Mouse (Mus musculus): ENCODE data around the gene Tapt1. TPM values are rescaled to one million over a fixed set of nuclear protein-coding genes. Genes with fewer than 3 reads are reported as not detected.

Gene Tapt1
- polyA plus RNA-seq, 1 experiment: 18.2 TPM

DNA sequence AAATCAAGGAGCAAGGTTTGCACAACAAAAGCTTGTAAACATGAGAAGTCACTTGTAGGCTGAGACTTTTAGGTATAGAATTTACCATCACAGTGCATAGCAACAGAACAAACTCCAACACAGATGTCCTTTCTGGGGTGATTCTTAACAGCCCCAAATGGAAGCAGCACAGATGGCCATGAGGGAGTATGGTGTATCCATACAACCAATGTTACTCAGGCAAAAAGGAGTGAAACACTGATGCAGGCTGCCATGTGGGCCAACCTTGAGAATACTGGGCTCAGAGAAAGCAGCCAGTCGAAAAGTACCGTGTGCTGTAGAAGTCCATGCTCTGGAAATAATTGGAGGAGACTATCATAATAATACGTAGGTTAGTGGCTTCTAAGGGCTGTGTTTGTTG, 68.0 kb downstream of the Tapt1 start:
- Histone ChIP-seq H3K36me3 (ENCODE audit: control insufficient read depth, insufficient read depth) (no peaks in the 10 kb centered on the region), H3K79me2 (ENCODE audit: control insufficient read depth, insufficient read depth) (no peaks in the 10 kb centered on the region), H3K4me2 (ENCODE audit: low read depth) (no peak overlapping the region), H3ac (ENCODE audit: control insufficient read depth, insufficient read length) (no peak overlapping the region), H3K27me3 (ENCODE audit: control insufficient read depth, insufficient read depth, insufficient read length) (no peaks in the 10 kb centered on the region), H3K4me3 (no peak overlapping the region)
- TF ChIP-seq POLR2A (IDR thresholded peaks at IDR 0.05; ENCODE audit: insufficient read length, low read depth) (no peak), TCF12 (IDR thresholded peaks at IDR 0.05; ENCODE audit: insufficient read depth, poor library complexity, severe bottlenecking) (no peak), MYOG (IDR thresholded peaks at IDR 0.05; ENCODE audit: control insufficient read depth in 1 of 3, insufficient read depth in 1 of 3, insufficient read length in 2 of 3, low read depth in 2 of 3) (no peak)

DNA sequence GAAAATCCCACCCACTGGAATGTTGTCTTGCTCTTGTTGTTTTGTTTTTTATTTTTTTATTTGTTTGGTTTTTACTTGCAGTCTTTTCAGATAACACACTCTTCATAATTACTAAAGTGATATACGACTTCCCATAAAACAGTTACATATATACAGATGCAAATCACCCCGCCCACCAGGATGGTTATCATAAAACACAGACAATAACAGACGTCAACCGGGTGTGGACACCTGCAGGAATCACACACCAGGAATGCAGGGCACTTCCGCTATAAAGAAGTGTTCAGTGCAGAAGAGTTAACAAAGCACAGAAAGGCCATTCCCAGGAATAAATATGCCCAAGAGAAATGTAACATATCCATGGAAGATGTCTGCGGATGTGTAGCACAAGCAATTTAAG, 68.7 kb downstream of the Tapt1 start:
- TF ChIP-seq MYOG (IDR thresholded peaks at IDR 0.05; ENCODE audit: control insufficient read depth in 1 of 3, insufficient read depth in 1 of 3, insufficient read length in 2 of 3, low read depth in 2 of 3): no peak
- no peak for TF ChIP-seq TCF12 (IDR thresholded peaks at IDR 0.05; ENCODE audit: insufficient read depth, poor library complexity, severe bottlenecking)
- no peak for TF ChIP-seq POLR2AphosphoS2 (IDR thresholded peaks at IDR 0.05; ENCODE audit: insufficient read length, low read depth)
- TF ChIP-seq MAX (IDR thresholded peaks at IDR 0.05; ENCODE audit: low read depth): no peak
- no peak for TF ChIP-seq TCF3 (IDR thresholded peaks at IDR 0.05; ENCODE audit: insufficient read length, low read depth)
- no peak for TF ChIP-seq CEBPB (IDR thresholded peaks at IDR 0.05; ENCODE audit: insufficient read depth, poor library complexity, severe bottlenecking)
- TF ChIP-seq USF1 (IDR thresholded peaks at IDR 0.05; ENCODE audit: low read depth): no peak
- TF ChIP-seq POLR2A (IDR thresholded peaks at IDR 0.05; ENCODE audit: insufficient read length, low read depth): no peak
- TF ChIP-seq E2F4 (IDR thresholded peaks at IDR 0.05; ENCODE audit: insufficient read depth): no peak
- TF ChIP-seq MYOD1 (IDR thresholded peaks at IDR 0.05; ENCODE audit: control insufficient read depth in 1 of 3, insufficient read length in 2 of 3, low read depth in 2 of 3): no peak
- TF ChIP-seq REST (IDR thresholded peaks at IDR 0.05; ENCODE audit: insufficient read depth, insufficient read length): no peak
- TF ChIP-seq SRF (IDR thresholded peaks at IDR 0.05; ENCODE audit: control insufficient read depth, insufficient read length, low read depth): no peak
- no peak overlapping the region for H3K4me2 ChIP-seq (ENCODE audit: low read depth)
- no peaks in the 10 kb centered on the region for H3K79me2 ChIP-seq (ENCODE audit: control insufficient read depth, insufficient read depth)
- H3ac ChIP-seq (ENCODE audit: control insufficient read depth, insufficient read length): no peak overlapping the region
- H3K36me3 ChIP-seq (ENCODE audit: control insufficient read depth, insufficient read depth): no peaks in the 10 kb centered on the region
- H3K27me3 ChIP-seq (ENCODE audit: control insufficient read depth, insufficient read depth, insufficient read length): no peaks in the 10 kb centered on the region
- H3K4me3 ChIP-seq: no peak overlapping the region

DNA sequence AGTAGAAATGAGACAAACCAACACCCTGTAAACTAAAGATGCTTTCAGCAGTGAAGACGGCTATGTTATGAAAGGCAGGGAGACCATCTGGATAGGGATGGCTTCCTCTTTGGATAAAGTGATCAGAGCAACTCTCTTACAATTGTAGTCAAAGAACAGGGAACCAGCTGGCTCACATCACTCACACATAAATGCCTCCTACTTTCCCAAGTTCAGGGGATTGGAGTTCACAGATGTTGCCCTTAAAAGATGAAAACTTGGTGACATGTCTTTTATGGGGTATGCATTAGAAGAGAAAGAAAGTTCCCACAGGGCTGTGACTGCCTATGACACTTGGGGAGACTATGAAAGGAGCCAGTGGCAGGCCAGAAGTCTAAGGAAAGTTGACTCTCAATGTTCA, 73.4 kb downstream of the Tapt1 start:
- Histone ChIP-seq H3K79me2 (ENCODE audit: control insufficient read depth, insufficient read depth) (no peaks in the 10 kb centered on the region), H3K4me2 (ENCODE audit: low read depth) (no peak overlapping the region), H3ac (ENCODE audit: control insufficient read depth, insufficient read length) (no peak overlapping the region), H3K4me3 (no peak overlapping the region), H3K27me3 (ENCODE audit: control insufficient read depth, insufficient read depth, insufficient read length) (no peaks in the 10 kb centered on the region), H3K36me3 (ENCODE audit: control insufficient read depth, insufficient read depth) (no peaks in the 10 kb centered on the region)
- TF ChIP-seq CEBPB (IDR thresholded peaks at IDR 0.05; ENCODE audit: insufficient read depth, poor library complexity, severe bottlenecking) (no peak), TCF12 (IDR thresholded peaks at IDR 0.05; ENCODE audit: insufficient read depth, poor library complexity, severe bottlenecking) (no peak), REST (IDR thresholded peaks at IDR 0.05; ENCODE audit: insufficient read depth, insufficient read length) (no peak), POLR2AphosphoS2 (IDR thresholded peaks at IDR 0.05; ENCODE audit: insufficient read length, low read depth) (no peak), SRF (IDR thresholded peaks at IDR 0.05; ENCODE audit: control insufficient read depth, insufficient read length, low read depth) (no peak), MYOD1 (IDR thresholded peaks at IDR 0.05; ENCODE audit: control insufficient read depth in 1 of 3, insufficient read length in 2 of 3, low read depth in 2 of 3) (no peak), E2F4 (IDR thresholded peaks at IDR 0.05; ENCODE audit: insufficient read depth) (no peak), USF1 (IDR thresholded peaks at IDR 0.05; ENCODE audit: low read depth) (no peak), TCF3 (IDR thresholded peaks at IDR 0.05; ENCODE audit: insufficient read length, low read depth) (no peak), MYOG (IDR thresholded peaks at IDR 0.05; ENCODE audit: control insufficient read depth in 1 of 3, insufficient read depth in 1 of 3, insufficient read length in 2 of 3, low read depth in 2 of 3) (no peak), POLR2A (IDR thresholded peaks at IDR 0.05; ENCODE audit: insufficient read length, low read depth) (no peak), MAX (IDR thresholded peaks at IDR 0.05; ENCODE audit: low read depth) (no peak)

DNA sequence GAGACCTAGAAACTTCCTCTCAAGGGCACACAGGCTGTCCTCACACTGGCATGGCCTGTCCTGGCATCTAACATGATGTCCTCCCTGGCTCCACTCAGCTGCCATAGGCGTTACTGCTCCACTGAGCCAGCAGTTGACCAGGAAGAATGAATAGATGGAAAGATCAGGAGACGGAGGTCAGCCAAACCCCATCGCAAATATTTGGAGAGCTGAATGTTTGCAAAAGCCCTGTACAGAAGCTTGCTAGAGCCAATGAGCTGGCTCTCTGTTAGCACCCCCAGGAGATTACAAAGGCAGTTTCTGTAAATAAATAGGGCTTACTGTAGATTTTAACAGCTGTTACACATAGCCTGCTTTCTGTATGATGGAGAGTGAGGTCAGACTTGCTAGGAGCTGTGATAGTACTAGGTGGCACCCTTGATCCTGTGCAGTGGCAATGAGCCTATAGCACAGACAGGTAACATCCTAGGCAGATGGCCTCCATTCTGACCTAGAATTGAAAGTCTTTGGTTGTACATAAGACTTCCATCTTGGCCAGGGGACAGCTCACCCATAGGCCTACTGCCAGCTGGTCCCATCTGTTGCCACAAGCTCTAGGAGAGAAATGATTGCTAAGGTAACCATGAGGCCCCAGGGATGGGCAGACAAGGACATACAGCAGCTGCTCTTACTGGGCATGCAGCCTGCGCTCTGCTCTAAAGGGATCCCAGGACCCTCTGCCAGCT, 74.9 kb downstream of the Tapt1 start:
- Histone ChIP-seq H3K36me3 (ENCODE audit: control insufficient read depth, insufficient read depth) (no peaks in the 10 kb centered on the region), H3K4me3 (no peak overlapping the region), H3K4me2 (ENCODE audit: low read depth) (no peak overlapping the region), H3K27me3 (ENCODE audit: control insufficient read depth, insufficient read depth, insufficient read length) (no peaks in the 10 kb centered on the region), H3K79me2 (ENCODE audit: control insufficient read depth, insufficient read depth) (no peaks in the 10 kb centered on the region), H3ac (ENCODE audit: control insufficient read depth, insufficient read length) (no peak overlapping the region)
- TF ChIP-seq REST (IDR thresholded peaks at IDR 0.05; ENCODE audit: insufficient read depth, insufficient read length) (no peak), MYOD1 (IDR thresholded peaks at IDR 0.05; ENCODE audit: control insufficient read depth in 1 of 3, insufficient read length in 2 of 3, low read depth in 2 of 3) (no peak), SRF (IDR thresholded peaks at IDR 0.05; ENCODE audit: control insufficient read depth, insufficient read length, low read depth) (no peak)

DNA sequence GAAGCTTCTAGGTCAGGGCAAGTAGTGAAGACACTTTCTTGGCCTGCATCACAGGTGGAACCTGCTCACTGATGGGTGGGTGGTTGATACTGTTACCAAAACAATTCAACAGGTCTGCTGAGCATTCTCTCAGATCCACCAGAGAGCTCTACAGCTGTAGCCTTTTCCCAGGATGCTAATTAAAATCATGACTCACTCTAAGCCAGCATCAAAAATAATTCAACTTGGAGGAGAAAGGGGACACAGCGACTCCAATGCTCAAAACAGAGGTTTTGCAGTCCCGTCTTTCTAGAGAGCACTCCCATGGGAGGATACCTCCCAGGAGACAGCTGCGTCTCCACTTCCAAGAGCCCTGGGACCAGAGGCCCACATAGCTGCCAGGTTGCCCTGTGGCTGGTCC, 78.7 kb downstream of the Tapt1 start:
- H3K36me3 ChIP-seq (ENCODE audit: control insufficient read depth, insufficient read depth): no peaks in the 10 kb centered on the region

More for the DNA sequence above, 78.7 kb downstream of the Tapt1 start:
- Histone ChIP-seq H3K27me3 (ENCODE audit: control insufficient read depth, insufficient read depth, insufficient read length) (no peaks in the 10 kb centered on the region), H3K4me2 (ENCODE audit: low read depth) (no peak overlapping the region), H3ac (ENCODE audit: control insufficient read depth, insufficient read length) (no peak overlapping the region), H3K79me2 (ENCODE audit: control insufficient read depth, insufficient read depth) (no peaks in the 10 kb centered on the region), H3K4me3 (no peak overlapping the region)
- no peak for TF ChIP-seq POLR2A (IDR thresholded peaks at IDR 0.05; ENCODE audit: insufficient read length, low read depth)
- TF ChIP-seq SRF (IDR thresholded peaks at IDR 0.05; ENCODE audit: control insufficient read depth, insufficient read length, low read depth): no peak
- TF ChIP-seq MYOD1 (IDR thresholded peaks at IDR 0.05; ENCODE audit: control insufficient read depth in 1 of 3, insufficient read length in 2 of 3, low read depth in 2 of 3): no peak
- no peak for TF ChIP-seq REST (IDR thresholded peaks at IDR 0.05; ENCODE audit: insufficient read depth, insufficient read length)
- no peak for TF ChIP-seq MYOG (IDR thresholded peaks at IDR 0.05; ENCODE audit: control insufficient read depth in 1 of 3, insufficient read depth in 1 of 3, insufficient read length in 2 of 3, low read depth in 2 of 3)
- no peak for TF ChIP-seq USF1 (IDR thresholded peaks at IDR 0.05; ENCODE audit: low read depth)
- TF ChIP-seq MAX (IDR thresholded peaks at IDR 0.05; ENCODE audit: low read depth): no peak
- TF ChIP-seq E2F4 (IDR thresholded peaks at IDR 0.05; ENCODE audit: insufficient read depth): no peak
- TF ChIP-seq TCF3 (IDR thresholded peaks at IDR 0.05; ENCODE audit: insufficient read length, low read depth): no peak
- no peak for TF ChIP-seq CEBPB (IDR thresholded peaks at IDR 0.05; ENCODE audit: insufficient read depth, poor library complexity, severe bottlenecking)
- no peak for TF ChIP-seq TCF12 (IDR thresholded peaks at IDR 0.05; ENCODE audit: insufficient read depth, poor library complexity, severe bottlenecking)

Data from myocyte (in vitro differentiated cells).